Mouse (Mus musculus) lung, postnatal 0 days (tissue): ENCODE data around the gene Skiv2l.
"Not testable (repeated sequence)": the region's sequence is repeated elsewhere in the genome, so short reads cannot be mapped to it uniquely, and the experiment has no call there.

Source experiments
- CTCF ChIP-seq: IDR thresholded peaks from 2 replicates; pipeline ENCODE4 v1.5.1; 2016; ENCODE audit warnings: antibody characterized with exemption, mild to moderate bottlenecking
- EP300 ChIP-seq: IDR thresholded peaks from 2 replicates; pipeline ENCODE4 v1.6.1; 2016; ENCODE audit warnings: antibody characterized with exemption, mild to moderate bottlenecking, control low read depth

- TF ChIP-seq CTCF, EP300: not testable (repeated sequence)
These were observed 51.9 kb downstream of the Skiv2l start for GRCm38 (mm10) chr17:34798071-34798470.
